In genomic region chr7:28377190-28378065, GRCm38 (mm10) we compare ENCODE assay signal across 8 mouse cellular contexts. TPM values are rescaled to one million over a fixed set of nuclear protein-coding genes. Genes with fewer than 3 reads are reported as not detected.
DNase-seq lines count a peak whose midpoint lies in the region; ATAC-seq and TF ChIP-seq lines count a peak whose summit lies in the region.

No protein-coding gene starts in this region.

- peaks cover 50% of the 10 kb centered on the region for H3K4me1 ChIP-seq in embryonic facial prominence, embryonic 14.5 days (ENCODE audit: control insufficient read depth, insufficient read depth, low read length)
- peaks cover 30% of the 10 kb centered on the region; the same call in 1 of the 2 replicates for H3K4me1 ChIP-seq in hindbrain, embryonic 14.5 days (replicated peaks; ENCODE audit: control insufficient read depth, insufficient read depth, low read length)
- H3K4me1 ChIP-seq in liver, embryonic 12.5 days = peaks cover 89% of the 10 kb centered on the region
- peaks cover 61% of the 10 kb centered on the region for H3K4me1 ChIP-seq in neural tube, embryonic 12.5 days

- intact Hi-C loops in left cerebral cortex, postnatal 10 days (cut with DNase I) = loop anchor here (10.0 kb wide), 1 partner anchor 227 kb away; no protein-coding TSS in a partner anchor

- H3K27ac ChIP-seq in layer of hippocampus, adult 2 months = peak overlapping the region; percentile 94
- peak overlapping the region; percentile 90 for H3K27ac ChIP-seq in embryonic facial prominence, embryonic 14.5 days (replicated peaks; ENCODE audit: low read depth, low read length)
- H3K27ac ChIP-seq in hindbrain, embryonic 14.5 days = no peak overlapping the region
- H3K27ac ChIP-seq in liver, embryonic 12.5 days = peak overlapping the region; percentile 92
- no peak overlapping the region for H3K27ac ChIP-seq in neural tube, embryonic 12.5 days

- no peak for DNase-seq in layer of hippocampus, adult 2 months (ENCODE audit: low spot score in 2 of 2)
- no peak for DNase-seq in layer of hippocampus, adult 9-10 months (ENCODE audit: low spot score)
- DNase-seq in embryonic facial prominence, embryonic 14.5 days (ENCODE audit: low spot score) = no peak
- no peak for DNase-seq in hindbrain, embryonic 14.5 days (ENCODE audit: low spot score)
- no peak for DNase-seq in left cerebral cortex, postnatal 10 days (ENCODE audit: extremely low spot score in 1 of 2, low spot score in 2 of 2)

- H3K27me3 ChIP-seq in embryonic facial prominence, embryonic 14.5 days (replicated peaks; ENCODE audit: control insufficient read depth, insufficient read depth, low read length) = no peaks in the 10 kb centered on the region
- H3K27me3 ChIP-seq in hindbrain, embryonic 14.5 days (ENCODE audit: control insufficient read depth, insufficient read depth, low read length) = no peaks in the 10 kb centered on the region
- no peaks in the 10 kb centered on the region for H3K27me3 ChIP-seq in liver, embryonic 12.5 days (replicated peaks)
- H3K27me3 ChIP-seq in neural tube, embryonic 12.5 days (replicated peaks) = peaks cover 7% of the 10 kb centered on the region; the same call in 1 of the 2 replicates

- H3K4me2 ChIP-seq in embryonic facial prominence, embryonic 14.5 days (ENCODE audit: low read depth, low read length) = peak overlapping the region; percentile 96
- H3K4me2 ChIP-seq in hindbrain, embryonic 14.5 days (replicated peaks) = peak overlapping the region; percentile 83
- H3K4me2 ChIP-seq in liver, embryonic 12.5 days = peak overlapping the region; percentile 92
- H3K4me2 ChIP-seq in neural tube, embryonic 12.5 days (replicated peaks) = peak overlapping the region; percentile 93

- peak overlapping the region; percentile 59 for H3K4me3 ChIP-seq in layer of hippocampus, adult 2 months
- peak overlapping the region; percentile 83 for H3K4me3 ChIP-seq in embryonic facial prominence, embryonic 14.5 days (ENCODE audit: low read depth, low read length)
- peak overlapping the region; percentile 53 for H3K4me3 ChIP-seq in hindbrain, embryonic 14.5 days (replicated peaks; ENCODE audit: low read length)
- peak overlapping the region; percentile 69 for H3K4me3 ChIP-seq in liver, embryonic 12.5 days
- peak overlapping the region; percentile 55; the same call in 1 of the 2 replicates for H3K4me3 ChIP-seq in neural tube, embryonic 12.5 days

- TF ChIP-seq CTCF in layer of hippocampus, adult 2 months (conservative IDR thresholded peaks at IDR 0.05) = no peak

- peak overlapping the region; percentile 86 for H3K9ac ChIP-seq in embryonic facial prominence, embryonic 14.5 days (ENCODE audit: low read depth, low read length)
- 0 out of 2 replicates have a peak overlapping the region, but pooled peaks have one; percentile 13 for H3K9ac ChIP-seq in hindbrain, embryonic 14.5 days
- H3K9ac ChIP-seq in liver, embryonic 12.5 days = peak overlapping the region; percentile 83
- H3K9ac ChIP-seq in neural tube, embryonic 12.5 days = peak overlapping the region; percentile 77; the same call in 1 of the 2 replicates

- no peak for ATAC-seq in embryonic facial prominence, embryonic 14.5 days (ENCODE audit: low read depth)
- ATAC-seq in hindbrain, embryonic 14.5 days (ENCODE audit: low FRiP score) = no peak
- ATAC-seq in liver, embryonic 12.5 days = no peak
- ATAC-seq in neural tube, embryonic 12.5 days (ENCODE audit: low FRiP score, low read depth) = no peak
- ATAC-seq in granulocyte monocyte progenitor cell, adult 5-6 weeks (replicated peaks; ENCODE audit: poor library complexity, severe bottlenecking) = no peak

- WGBS in embryonic facial prominence, embryonic 14.5 days = 63% methylated on average over 18 of the region's 18 CpGs
- 71% methylated on average over 18 of the region's 18 CpGs for WGBS in hindbrain, embryonic 14.5 days
- WGBS in liver, embryonic 12.5 days (ENCODE audit: insufficient replicate concordance) = 59% methylated on average over 18 of the region's 18 CpGs
- WGBS in neural tube, embryonic 12.5 days = 73% methylated on average over 18 of the region's 18 CpGs

- H3K36me3 ChIP-seq in embryonic facial prominence, embryonic 14.5 days (ENCODE audit: control insufficient read depth, insufficient read depth, low read length) = peaks cover 9% of the 10 kb centered on the region
- H3K36me3 ChIP-seq in hindbrain, embryonic 14.5 days (replicated peaks; ENCODE audit: control insufficient read depth, insufficient read depth) = no peaks in the 10 kb centered on the region
- H3K36me3 ChIP-seq in liver, embryonic 12.5 days = peaks cover 9% of the 10 kb centered on the region
- no peaks in the 10 kb centered on the region for H3K36me3 ChIP-seq in neural tube, embryonic 12.5 days

- H3K9me3 ChIP-seq in embryonic facial prominence, embryonic 14.5 days (ENCODE audit: control insufficient read depth, low read length) = no peaks in the 10 kb centered on the region
- no peaks in the 10 kb centered on the region for H3K9me3 ChIP-seq in hindbrain, embryonic 14.5 days (ENCODE audit: control insufficient read depth, low read length)
- no peaks in the 10 kb centered on the region for H3K9me3 ChIP-seq in liver, embryonic 12.5 days (replicated peaks)
- H3K9me3 ChIP-seq in neural tube, embryonic 12.5 days = no peaks in the 10 kb centered on the region

RNA-seq across cellular contexts. Expression of gene Zfp36, which starts 2.6 kb away (rescaled TPM):
- total RNA-seq in layer of hippocampus, adult 2 months (2021) = 1 to 10 TPM; 2.0 to 3.2 TPM
- polyA plus RNA-seq in embryonic facial prominence, embryonic 14.5 days (2014; fragmentation: Nextera tagmentation; extraction: Ambion mirVana) = 13.5 and 14.4 TPM in 2 replicates
- 3.0 and 3.7 TPM in 2 replicates for polyA plus RNA-seq in hindbrain, embryonic 14.5 days (2014; fragmentation: Nextera tagmentation; extraction: Ambion mirVana)
- 7.4 and 7.5 TPM in 2 replicates for polyA plus RNA-seq in liver, embryonic 12.5 days (2016; fragmentation: Nextera tagmentation; extraction: Ambion mirVana)
- polyA plus RNA-seq in neural tube, embryonic 12.5 days (2016; fragmentation: Nextera tagmentation; extraction: Ambion mirVana) = 5.6 and 6.5 TPM in 2 replicates
- total RNA-seq in left cerebral cortex, postnatal 10 days (2021) = 1 to 10 TPM; 1.8 to 2.4 TPM
- 37.1 and 55.8 TPM in 2 replicates for total RNA-seq in granulocyte monocyte progenitor cell, adult 5-6 weeks (2014; fragmentation: Nextera tagmentation)
- total RNA-seq in granulocyte monocyte progenitor cell, adult 5-6 weeks (2017) = 30.8 and 41.3 TPM in 2 replicates

RNA-seq across cellular contexts. Expression of gene Plekhg2, which starts 5.0 kb away (rescaled TPM):
- 1 to 10 TPM; 5.9 to 6.8 TPM for total RNA-seq in layer of hippocampus, adult 2 months (2021)
- polyA plus RNA-seq in embryonic facial prominence, embryonic 14.5 days (2014; fragmentation: Nextera tagmentation; extraction: Ambion mirVana) = 41.1 and 51.3 TPM in 2 replicates
- 21.5 and 25.5 TPM in 2 replicates for polyA plus RNA-seq in hindbrain, embryonic 14.5 days (2014; fragmentation: Nextera tagmentation; extraction: Ambion mirVana)
- polyA plus RNA-seq in liver, embryonic 12.5 days (2016; fragmentation: Nextera tagmentation; extraction: Ambion mirVana) = 13.7 and 14.4 TPM in 2 replicates
- 58.9 and 63.3 TPM in 2 replicates for polyA plus RNA-seq in neural tube, embryonic 12.5 days (2016; fragmentation: Nextera tagmentation; extraction: Ambion mirVana)
- total RNA-seq in left cerebral cortex, postnatal 10 days (2021) = 10 to 100 TPM; 10.0 to 12.3 TPM
- 4.1 and 6.1 TPM in 2 replicates for total RNA-seq in granulocyte monocyte progenitor cell, adult 5-6 weeks (2014; fragmentation: Nextera tagmentation)
- total RNA-seq in granulocyte monocyte progenitor cell, adult 5-6 weeks (2017) = 0.88 and 1.1 TPM in 2 replicates

RNA-seq across cellular contexts. Expression of gene Med29, which starts 15.1 kb away (rescaled TPM):
- 10 to 100 TPM; 17.7 to 18.7 TPM for total RNA-seq in layer of hippocampus, adult 2 months (2021)
- 44.1 and 48.2 TPM in 2 replicates for polyA plus RNA-seq in embryonic facial prominence, embryonic 14.5 days (2014; fragmentation: Nextera tagmentation; extraction: Ambion mirVana)
- 39.2 and 44.5 TPM in 2 replicates for polyA plus RNA-seq in hindbrain, embryonic 14.5 days (2014; fragmentation: Nextera tagmentation; extraction: Ambion mirVana)
- polyA plus RNA-seq in liver, embryonic 12.5 days (2016; fragmentation: Nextera tagmentation; extraction: Ambion mirVana) = 35.1 and 36.8 TPM in 2 replicates
- polyA plus RNA-seq in neural tube, embryonic 12.5 days (2016; fragmentation: Nextera tagmentation; extraction: Ambion mirVana) = 42.9 and 43.9 TPM in 2 replicates
- 10 to 100 TPM; 18.5 to 19.3 TPM for total RNA-seq in left cerebral cortex, postnatal 10 days (2021)
- total RNA-seq in granulocyte monocyte progenitor cell, adult 5-6 weeks (2014; fragmentation: Nextera tagmentation) = 19.2 and 25.5 TPM in 2 replicates
- 16.7 and 18.5 TPM in 2 replicates for total RNA-seq in granulocyte monocyte progenitor cell, adult 5-6 weeks (2017)

RNA-seq across cellular contexts. Expression of gene Paf1, which starts 15.3 kb away (rescaled TPM):
- total RNA-seq in layer of hippocampus, adult 2 months (2021) = 10 to 100 TPM; 68.4 to 79.0 TPM
- 52.1 and 54.1 TPM in 2 replicates for polyA plus RNA-seq in embryonic facial prominence, embryonic 14.5 days (2014; fragmentation: Nextera tagmentation; extraction: Ambion mirVana)
- 73.9 and 74.3 TPM in 2 replicates for polyA plus RNA-seq in hindbrain, embryonic 14.5 days (2014; fragmentation: Nextera tagmentation; extraction: Ambion mirVana)
- 36.5 and 42.4 TPM in 2 replicates for polyA plus RNA-seq in liver, embryonic 12.5 days (2016; fragmentation: Nextera tagmentation; extraction: Ambion mirVana)
- 85.3 and 87.8 TPM in 2 replicates for polyA plus RNA-seq in neural tube, embryonic 12.5 days (2016; fragmentation: Nextera tagmentation; extraction: Ambion mirVana)
- total RNA-seq in left cerebral cortex, postnatal 10 days (2021) = 10 to 100 TPM; 65.3 to 66.1 TPM
- 97.6 and 111 TPM in 2 replicates for total RNA-seq in granulocyte monocyte progenitor cell, adult 5-6 weeks (2014; fragmentation: Nextera tagmentation)
- 136 and 170 TPM in 2 replicates for total RNA-seq in granulocyte monocyte progenitor cell, adult 5-6 weeks (2017)

RNA-seq across cellular contexts. Expression of gene Rps16, which starts 27.0 kb away (rescaled TPM):
- 100 to 1,000 TPM; 490 to 496 TPM for total RNA-seq in layer of hippocampus, adult 2 months (2021)
- 1,196 and 1,252 TPM in 2 replicates for polyA plus RNA-seq in embryonic facial prominence, embryonic 14.5 days (2014; fragmentation: Nextera tagmentation; extraction: Ambion mirVana)
- 521 and 677 TPM in 2 replicates for polyA plus RNA-seq in hindbrain, embryonic 14.5 days (2014; fragmentation: Nextera tagmentation; extraction: Ambion mirVana)
- polyA plus RNA-seq in liver, embryonic 12.5 days (2016; fragmentation: Nextera tagmentation; extraction: Ambion mirVana) = 986 and 994 TPM in 2 replicates
- 540 and 574 TPM in 2 replicates for polyA plus RNA-seq in neural tube, embryonic 12.5 days (2016; fragmentation: Nextera tagmentation; extraction: Ambion mirVana)
- total RNA-seq in left cerebral cortex, postnatal 10 days (2021) = 100 to 1,000 TPM; 642 to 668 TPM
- 4,181 and 4,473 TPM in 2 replicates for total RNA-seq in granulocyte monocyte progenitor cell, adult 5-6 weeks (2014; fragmentation: Nextera tagmentation)
- total RNA-seq in granulocyte monocyte progenitor cell, adult 5-6 weeks (2017) = 929 and 980 TPM in 2 replicates

Comparison
In these comparisons a context has a peak if more than half of its experiments do, and no peak if none do; other contexts are left out.
1. H3K27ac ChIP-seq: peak in layer of hippocampus, adult 2 months (single experiment), embryonic facial prominence, embryonic 14.5 days (single experiment) and liver, embryonic 12.5 days (single experiment); none in hindbrain, embryonic 14.5 days (single experiment) and neural tube, embryonic 12.5 days (single experiment).
2. H3K9ac ChIP-seq: peak in every context shown above with its lines; median percentile 86 in embryonic facial prominence, embryonic 14.5 days; 83 in liver, embryonic 12.5 days; 77 in neural tube, embryonic 12.5 days; 13 in hindbrain, embryonic 14.5 days.
3. Peak in every context shown above with its lines, with median percentiles within 50 percentile points of each other: H3K4me3 ChIP-seq and H3K4me2 ChIP-seq.